Mouse (Mus musculus): Measurements from ENCODE around the gene Tomm20.
A peak's percentile ranks its signal among the peaks of the same experiment; 100 is the strongest.
"Not testable (repeated sequence)": the region's sequence is repeated elsewhere in the genome, so short reads cannot be mapped to it uniquely, and the experiment has no call there.

The Tomm20 gene

DNA sequence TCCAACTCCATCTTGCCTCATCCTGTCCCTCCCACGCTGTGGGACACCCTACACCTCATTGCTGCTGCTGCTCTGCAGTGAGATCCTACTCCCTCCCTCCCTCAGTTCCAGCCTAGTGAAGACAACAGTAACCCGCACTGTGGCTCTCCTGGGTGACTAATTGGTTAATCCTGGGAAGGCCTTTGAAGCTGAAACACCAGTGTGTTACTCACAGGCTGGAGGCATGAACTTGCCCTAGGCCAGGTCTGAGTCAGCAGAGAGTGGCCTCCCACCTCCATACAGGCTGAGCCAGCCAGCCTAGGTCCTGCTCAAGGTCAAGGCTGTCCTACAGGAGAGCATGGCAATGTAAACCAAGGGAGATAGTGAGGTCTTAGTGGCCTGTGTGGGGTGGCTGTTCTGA is 26.4 kb downstream of the Tomm20 start:
- no peak for DNase-seq (ENCODE audit: low read depth, low spot score)

DNA sequence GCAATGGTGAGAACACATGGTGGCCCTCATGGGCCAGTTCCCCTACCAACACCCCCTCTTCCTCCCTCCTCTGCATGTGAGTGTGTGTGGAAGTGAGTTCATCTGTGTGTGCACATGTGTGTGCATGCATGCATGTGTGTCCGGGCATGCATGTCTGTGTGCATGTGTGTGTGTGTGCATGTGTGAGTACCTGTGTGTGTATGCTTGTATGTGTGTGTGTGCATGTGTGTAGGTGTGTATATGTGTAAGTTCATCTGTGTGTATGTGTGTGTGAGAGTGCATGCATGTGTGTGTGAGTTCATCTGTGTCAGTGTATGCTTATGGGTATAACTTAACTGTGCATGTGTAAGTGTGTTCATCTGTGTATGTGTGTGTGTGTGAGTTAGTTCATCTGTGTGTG is 27.3 kb downstream of the Tomm20 start:
- no peak for DNase-seq (ENCODE audit: low read depth, low spot score)

DNA sequence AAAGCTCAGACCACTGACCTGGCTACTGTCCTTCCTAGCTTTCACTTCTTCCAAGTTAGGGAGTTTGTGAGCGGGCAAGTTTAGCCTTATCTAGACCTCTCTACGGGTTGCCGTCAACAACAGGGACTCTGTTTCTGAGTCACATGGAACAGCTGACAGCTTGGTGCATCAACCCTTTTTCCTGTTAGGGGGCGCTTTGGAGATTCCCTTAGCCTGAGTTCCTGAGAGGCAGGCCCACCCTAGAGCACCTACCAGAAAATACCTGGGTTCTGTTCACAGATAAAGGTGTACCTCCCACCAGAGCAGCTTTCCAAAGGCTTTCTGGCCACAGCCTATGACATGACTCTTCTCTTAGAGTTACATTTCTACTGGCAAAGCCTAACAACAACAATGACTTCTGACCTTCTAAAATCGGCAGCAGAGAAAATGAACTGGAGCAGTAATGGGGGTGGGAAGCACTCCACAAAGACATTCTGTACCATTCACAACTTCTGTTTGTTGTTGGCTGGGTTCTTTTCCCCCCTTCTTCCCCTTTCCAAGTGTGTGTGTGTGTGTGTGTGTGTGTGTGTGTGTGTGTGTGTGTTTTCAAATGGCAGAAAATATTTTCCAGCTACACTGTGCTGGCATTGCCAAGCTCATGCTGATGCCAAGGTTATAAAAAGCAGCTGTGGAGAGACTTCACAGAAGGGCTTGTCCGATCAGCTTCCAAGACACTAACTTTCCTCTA is 28.3 kb downstream of the Tomm20 start:
- DNase-seq (ENCODE audit: low read depth, low spot score) = no peak

DNA sequence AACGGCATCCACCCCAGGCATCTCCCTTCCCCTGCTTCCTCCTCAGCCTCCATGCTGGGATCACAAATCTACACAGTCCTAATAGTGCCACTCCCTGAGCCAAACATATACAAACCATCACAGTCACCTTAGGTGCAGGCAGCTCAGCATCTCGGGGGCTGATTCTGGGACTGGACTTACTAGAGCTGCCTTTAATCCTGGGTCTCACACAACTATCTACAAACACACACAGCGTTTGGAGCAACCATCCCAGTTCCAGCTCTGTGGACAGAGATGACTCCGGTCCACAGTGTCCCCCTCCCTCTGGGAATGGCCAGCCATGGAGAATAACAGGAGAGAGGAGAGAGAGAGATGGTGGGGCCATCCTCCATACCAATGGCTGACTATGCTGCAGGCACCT is 29.0 kb downstream of the Tomm20 start:
- no peak for DNase-seq (ENCODE audit: low read depth, low spot score)

DNA sequence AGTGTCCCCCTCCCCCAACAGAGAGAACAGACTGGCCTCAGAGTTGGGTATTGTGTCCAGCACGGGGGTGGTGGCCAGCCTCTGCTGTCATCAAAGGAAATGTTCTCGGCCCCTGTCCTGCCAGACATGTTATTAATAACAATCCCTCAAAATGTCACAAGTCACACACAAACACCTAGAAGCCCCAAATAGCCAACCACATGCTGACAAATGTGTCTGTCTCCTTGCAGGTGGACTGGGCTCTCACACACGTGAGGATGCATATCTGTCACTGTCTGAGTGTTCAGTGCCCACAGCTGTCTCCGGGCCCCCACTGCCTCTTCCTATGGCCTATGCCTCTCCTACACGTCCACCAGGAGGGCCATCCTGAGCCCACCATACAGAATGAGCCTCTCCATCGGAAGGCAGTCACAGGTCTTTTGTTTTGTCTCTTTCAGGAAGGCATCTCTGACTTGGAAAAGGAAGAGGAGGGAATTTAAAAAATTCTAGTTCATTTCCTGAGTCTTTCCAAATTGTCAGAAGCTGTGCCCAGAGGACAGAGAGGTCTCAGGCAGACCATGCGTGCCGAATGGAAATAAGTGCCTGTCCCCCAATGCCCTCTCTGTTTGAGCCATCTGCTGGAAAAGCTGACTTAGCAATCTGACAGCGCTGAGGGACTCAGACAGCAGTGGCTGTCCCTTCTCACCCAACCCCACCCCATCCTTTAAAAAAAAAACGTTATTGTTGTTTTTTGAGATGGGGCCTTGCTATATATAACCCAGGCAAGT is 30.9 kb downstream of the Tomm20 start:
- no peak for DNase-seq (ENCODE audit: low read depth, low spot score)

DNA sequence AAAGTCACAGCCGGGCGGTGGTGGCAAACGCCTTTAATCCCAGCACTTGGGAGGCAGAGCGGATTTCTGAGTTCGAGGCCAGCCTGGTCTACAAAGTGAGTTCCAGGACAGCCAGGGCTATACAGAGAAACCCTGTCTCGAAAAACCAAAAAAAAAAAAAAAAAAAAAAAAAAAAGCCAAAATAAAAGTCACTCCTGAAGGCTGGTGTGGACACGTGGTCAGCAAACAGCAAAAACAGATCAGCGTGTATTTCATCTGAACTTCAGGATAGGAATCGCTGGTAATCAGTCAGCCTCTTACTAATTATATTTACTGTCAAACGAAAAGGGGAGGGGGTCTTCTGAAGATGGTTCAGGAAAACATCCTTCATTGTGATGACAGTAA is 31.5 kb downstream of the Tomm20 start:
- not testable (repeated sequence) for DNase-seq (ENCODE audit: low read depth, low spot score)

DNA sequence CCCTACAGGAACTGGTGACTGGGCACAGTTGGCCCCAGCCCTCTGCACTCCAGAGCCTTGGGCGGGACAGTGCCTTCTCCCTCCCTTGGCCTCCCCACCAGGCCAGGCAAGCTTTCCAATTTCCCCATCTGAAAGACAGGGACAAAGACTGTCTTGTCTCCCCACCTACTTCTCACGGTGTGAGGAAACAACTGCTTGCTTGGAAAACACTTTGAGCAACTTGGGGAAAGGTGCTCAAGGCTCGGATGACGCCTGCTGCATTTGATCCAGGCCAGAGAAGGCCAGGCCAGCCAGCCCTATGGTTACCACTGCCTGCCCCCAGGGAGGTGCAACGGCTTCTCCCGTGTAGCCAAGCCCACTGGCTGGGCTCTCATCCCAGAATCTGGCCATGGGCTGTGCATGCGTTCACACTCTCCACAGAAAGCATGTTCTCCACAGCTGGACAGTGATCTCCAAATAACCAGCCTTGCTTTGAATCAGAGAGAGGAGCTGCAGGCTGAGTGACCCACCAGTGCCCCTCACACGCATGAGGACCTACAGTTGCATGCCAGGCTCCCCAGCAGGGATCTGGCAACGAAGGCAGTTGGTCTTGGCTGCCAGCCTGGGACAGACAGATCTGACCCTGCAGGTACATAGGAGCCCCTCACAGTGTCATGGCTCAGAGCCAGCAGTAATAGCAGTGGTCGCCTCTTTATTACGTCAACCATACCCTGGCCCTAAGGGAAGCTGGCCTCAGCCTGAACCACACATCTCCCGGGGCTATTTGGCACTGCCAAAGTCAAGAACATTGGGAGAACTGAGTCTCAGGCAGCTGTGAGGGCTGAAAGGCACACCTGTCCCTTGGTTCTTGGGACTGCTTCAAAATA is 32.2 kb downstream of the Tomm20 start:
- DNase-seq (ENCODE audit: low read depth, low spot score) = no peak

DNA sequence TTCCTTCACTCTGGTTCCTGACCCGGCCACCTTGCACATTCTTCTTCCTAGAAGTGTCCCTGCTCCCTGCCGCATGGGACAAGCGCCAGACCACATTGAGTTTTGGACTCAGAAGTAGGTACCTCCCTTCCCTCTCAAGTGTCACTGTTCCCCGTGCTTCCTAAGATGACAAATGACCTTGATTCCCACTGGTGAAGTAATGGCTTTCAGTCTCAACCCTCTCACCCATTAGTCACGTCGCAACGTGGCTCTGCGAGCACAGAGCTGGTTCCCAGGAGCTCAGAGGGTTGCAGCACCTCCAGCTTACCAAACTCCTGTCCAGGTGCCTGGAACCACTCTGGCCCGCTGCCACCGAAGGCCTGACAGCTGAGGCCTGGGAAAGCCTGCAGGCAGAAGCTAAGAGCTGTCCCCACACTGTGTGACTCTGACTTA is 36.3 kb downstream of the Tomm20 start:
- DNase-seq (ENCODE audit: low read depth, low spot score) = no peak

DNA sequence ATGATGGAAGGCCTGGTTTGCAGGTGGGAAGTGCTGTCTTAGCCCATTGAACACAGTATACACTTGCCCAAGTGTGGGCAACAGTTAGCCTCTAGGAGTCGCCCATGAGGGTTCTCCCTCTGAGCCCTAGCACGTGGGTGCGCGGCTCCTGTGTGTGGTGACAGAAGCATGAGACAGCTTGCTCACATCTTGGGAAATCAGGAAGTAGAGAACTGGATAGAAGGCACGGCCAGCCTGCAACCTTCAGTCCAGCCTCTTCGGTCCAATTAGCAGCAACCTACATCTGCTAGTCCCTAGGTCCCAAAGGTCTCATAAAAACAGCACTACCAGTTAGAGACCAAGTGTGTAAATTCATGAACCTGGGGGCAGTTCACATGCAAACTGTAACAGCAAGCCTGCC is 36.8 kb downstream of the Tomm20 start:
- DNase-seq (ENCODE audit: low read depth, low spot score) = peak; percentile 51

DNA sequence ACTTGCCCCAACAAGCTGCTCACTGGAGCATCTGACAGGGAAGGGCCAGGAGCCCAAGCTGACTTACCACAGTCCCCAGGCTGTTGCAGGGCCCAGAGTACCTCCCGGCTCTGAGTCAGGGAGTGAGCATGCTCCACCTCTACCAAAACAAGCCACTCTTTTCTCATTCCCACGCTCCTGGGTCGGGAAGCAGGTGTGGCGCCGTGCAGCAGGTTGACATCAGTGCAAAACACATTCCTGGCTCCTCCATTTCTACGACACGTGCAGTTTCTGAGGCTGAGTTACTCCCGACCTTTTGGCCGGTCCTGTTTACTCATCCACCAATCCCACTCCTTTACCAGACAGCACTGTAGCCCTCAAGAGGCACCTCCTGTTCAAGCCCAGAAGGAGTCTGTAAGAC is 37.7 kb downstream of the Tomm20 start:
- DNase-seq (ENCODE audit: low read depth, low spot score) = no peak

DNA sequence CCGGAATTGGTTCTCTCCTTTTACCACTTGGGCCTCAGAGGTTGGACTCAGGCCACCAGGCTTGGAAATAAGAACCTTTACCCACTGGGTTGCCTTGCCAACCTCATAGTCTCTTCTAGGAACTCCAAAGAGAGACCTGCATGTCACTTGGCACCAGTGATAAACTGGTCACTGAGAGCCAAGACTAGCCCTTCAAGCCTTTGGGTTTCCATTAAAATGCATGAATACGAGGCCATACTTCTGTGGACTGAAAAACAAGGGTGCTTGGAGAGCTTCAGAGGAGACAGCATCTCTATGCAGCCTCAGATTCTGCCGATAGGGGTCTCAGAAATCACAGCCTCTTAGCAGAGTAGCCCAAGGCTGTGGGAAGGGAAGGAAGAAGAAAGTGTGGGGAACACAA is 38.3 kb downstream of the Tomm20 start:
- DNase-seq (ENCODE audit: low read depth, low spot score) = no peak

DNA sequence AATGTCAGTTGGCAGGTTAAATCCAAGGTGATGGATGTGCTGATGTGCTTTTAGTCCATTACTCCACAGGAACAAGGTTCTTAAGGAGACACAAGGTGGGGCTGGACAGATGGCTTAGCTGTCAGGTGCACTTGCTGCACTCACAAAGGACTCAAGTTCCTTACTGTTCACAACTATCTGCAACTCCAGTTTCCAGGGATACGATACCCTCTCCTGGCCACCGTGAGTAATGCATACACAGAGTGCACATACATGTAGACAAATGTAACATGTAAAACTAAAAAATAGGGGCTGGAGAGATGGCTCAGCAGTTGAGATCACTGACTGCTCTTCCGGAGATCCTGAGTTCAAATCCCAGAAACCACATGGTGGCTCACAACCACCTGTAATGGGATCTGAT is 40.3 kb downstream of the Tomm20 start:
- DNase-seq (ENCODE audit: low read depth, low spot score) = peak; percentile 45

DNA sequence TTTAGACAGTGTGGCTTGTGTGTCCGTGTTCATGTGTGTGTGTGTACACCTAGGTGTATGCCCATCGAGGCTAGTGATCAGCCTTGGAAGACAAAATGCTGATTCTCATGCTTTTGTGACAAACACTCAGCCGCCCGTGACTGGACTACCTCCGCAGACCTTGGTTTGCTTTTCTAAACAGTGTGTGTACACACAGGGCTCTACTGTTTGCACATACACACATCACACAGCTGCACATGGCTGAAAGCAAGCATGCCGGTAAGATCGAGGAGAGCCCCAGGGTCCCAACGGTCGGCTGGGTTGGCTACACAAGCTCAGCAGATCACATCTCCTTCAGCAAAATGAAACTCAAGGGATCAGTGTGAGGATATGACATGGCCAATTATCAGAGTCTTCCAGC is 41.7 kb downstream of the Tomm20 start:
- DNase-seq (ENCODE audit: low read depth, low spot score) = no peak

DNA sequence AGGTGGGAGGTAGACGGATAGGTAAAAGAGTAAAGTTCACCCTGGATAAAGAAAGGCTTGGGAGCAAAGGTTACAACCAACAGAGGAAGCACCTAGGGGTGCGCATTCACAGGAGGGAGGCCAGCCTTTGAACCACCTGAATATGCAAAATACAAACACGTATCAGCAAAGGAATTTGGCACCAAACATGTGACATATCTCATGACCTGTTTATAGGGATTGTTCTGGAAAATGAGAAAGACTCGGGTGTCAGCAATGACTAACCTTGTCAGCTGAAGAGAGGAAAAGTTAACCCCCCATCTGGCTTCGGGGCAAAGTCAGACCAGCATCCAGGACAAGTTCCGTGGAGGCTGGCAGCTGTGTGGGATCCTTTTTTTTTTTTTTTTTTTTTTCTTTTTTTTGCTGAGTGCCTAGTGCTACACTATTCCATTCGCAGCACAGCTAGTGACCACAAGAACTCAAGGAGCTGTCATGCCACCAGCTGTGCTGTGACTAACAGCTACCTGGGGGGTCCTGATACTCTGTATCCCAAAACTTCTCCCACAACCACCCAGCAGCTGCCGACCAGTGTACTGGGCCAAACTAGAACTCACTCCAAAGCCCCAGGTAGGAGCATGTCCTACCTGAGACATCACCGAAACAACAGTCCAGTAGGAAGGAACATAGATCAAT is 42.3 kb downstream of the Tomm20 start:
- DNase-seq (ENCODE audit: low read depth, low spot score) = no peak

DNA sequence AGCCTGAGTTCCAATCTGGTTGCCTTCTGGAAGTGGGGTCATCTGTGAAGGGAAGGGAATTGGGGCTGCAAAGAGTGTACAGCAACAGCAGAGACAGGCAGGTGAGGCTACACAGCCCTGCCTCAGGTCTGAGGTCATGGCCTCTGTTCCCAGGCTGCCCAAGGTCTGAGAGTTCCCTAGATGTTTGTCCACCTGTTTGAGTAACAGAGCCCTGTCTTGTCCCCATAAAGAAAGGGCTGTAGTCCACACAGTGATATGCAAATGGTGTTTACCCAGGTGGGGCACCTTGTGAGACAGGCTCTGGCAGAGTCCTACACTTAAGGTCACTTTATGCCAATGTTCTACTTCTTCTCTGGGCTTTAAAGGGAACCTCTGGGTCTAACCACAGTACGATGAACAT is 44.0 kb downstream of the Tomm20 start:
- no peak for DNase-seq (ENCODE audit: low read depth, low spot score)

DNA sequence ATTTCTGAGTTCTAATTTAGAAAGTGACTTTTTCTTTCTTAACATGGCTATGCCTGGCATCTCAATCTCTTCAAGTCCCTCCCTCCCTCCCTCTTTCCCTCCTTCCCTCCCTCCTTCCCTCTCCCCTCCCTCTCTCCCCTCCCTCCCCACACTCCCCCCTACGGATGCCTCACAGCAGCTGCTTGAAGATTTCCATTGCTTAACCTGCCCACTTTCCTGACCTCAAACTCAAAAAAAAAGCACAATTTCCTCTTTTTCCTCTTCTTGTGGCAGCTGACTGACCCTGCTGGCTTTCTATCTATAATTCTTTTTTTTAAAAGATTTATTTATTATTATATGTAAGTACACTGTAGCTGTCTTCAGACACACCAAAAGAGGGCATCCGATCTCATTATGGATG is 44.6 kb downstream of the Tomm20 start:
- DNase-seq (ENCODE audit: low read depth, low spot score) = no peak

DNA sequence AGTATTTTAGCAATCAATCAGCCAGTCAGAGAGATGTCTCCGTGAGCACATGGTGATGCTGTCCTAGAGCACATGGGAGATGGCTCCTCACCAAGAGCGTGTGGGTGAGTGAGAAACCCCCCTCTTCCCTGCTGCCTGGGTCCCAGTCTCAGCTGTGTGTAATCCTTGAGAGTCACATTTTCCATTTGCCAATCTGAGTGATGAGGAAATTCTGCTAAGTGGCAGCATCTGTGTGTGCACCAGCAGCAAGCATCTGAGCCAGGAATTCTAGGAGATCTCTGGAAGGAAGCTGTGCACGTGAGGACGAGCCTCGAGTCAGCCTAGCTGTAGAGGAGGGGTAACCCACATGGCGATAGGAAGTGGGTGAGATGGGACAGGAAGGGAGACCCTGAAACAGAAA is 50.5 kb downstream of the Tomm20 start:
- no peak for DNase-seq (ENCODE audit: low read depth, low spot score)

DNA sequence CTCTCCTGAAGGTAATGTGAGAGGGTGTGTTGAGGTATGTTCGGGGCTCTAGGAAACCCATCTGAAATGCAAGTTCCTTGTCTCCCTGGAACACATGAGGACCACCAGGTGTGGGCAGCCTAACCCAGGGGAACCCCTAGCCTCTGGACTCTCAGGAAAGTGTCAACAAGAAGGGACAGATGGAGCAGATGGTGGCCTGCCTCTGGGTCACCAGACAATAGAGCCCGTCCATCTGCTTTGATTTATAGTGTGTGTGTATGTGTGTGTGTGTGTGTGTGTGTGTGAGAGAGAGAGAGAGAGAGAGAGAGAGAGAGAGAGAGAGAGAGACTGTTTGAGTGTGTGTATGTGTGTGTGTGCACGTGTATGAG is 58.0 kb downstream of the Tomm20 start:
- no peak for DNase-seq (ENCODE audit: low read depth, low spot score)

DNA sequence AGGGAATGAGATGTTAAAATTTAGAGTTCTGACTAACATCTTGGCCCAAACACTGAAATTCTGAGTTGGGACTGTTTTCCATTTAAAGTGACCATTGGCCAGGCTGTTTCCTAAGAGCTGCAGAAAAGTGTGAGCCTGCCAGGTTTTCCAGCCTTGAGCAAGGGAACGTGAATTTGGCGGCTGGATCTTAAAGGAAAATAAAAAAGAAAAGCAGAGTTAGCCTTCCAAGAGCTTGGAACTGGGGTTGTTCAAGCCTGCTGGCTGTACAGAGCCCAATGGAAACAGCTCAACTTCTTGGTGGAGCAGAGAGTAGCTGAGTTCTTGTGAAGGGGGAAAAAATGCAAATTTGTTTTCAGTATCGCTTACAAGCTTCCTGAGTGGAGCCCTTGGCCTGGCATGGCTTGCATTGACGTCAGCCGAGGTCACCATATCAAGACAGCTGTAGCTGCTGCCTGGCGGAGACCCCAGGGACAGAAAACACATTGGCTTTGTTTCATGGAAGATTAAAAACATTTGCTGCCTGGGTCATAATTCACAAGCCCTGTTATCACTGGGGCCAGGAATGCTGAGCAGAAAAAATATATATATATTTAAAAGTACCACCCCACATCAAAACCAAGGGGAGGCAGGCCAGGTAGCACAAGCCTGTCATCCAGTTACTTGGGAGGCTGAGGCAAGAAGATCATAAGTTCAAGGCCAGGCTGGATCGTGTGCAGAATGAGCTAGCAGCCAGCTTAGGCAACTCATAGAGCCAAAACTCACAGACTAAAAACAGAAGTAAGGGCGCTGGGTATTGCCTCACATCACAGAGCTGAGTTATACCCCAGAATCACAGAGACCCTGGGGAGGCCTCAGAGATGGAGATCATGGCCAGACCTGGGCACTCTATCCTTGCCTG is 58.7 kb downstream of the Tomm20 start:
- DNase-seq (ENCODE audit: low read depth, low spot score) = peak; percentile 76

DNA sequence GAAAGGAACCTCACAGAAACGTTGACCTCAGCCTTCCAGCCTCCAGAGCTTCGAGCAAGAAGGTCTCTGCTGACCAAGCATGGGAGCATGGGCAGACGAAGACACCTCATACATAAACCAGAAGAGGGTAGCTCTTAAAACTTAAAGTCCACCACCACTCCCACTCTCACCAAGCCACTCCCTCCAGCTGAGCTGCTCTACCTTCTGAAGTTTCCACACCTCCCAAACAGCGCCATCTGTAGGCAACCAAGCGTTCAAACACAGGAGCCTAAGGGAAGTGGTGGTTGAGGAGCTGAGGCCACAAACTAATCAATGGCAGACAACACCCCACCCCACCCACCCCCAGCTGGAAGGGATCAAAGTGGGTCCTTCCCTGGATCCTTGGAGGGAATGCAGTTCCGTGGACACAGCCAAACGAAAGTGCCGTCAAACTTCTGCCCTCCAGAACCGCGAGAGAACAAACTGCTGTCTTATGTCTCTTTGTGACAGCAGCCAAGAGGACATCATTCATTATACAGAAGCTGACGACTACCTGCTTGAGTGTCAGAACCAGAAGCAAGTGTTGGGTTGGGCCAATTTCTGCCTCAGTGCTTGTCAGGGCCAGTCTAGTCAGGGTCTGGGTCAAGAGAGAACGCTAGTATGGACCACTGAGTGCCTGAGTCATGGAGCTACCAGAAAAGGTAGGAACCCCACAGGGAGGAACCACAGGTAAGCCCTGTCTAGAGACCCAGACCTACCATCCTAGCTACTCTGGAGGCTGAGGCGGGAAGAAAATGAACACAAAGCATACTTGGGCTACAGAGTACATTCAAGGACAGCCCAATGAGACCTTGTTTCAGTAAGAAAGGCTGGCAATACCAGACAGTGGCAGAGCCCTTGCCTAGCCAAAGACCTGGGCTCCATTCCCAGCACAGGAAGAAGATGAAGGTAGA is 59.8 kb downstream of the Tomm20 start:
- no peak for DNase-seq (ENCODE audit: low read depth, low spot score)

All from forelimb bud, embryonic 11.5 days (tissue).